Mouse (Mus musculus) kidney, postnatal 25 days (tissue): Measurements from ENCODE around the gene Dct.
A peak's percentile ranks its signal among the peaks of the same experiment; 100 is the strongest.

Source experiments
- DNase-seq, 2 experiments: peaks; one replicate each; pipeline ENCODE4 v3.0.0; 2021; ENCODE audit warnings: mixed read lengths in 2 of 2

Gene Dct

DNA sequence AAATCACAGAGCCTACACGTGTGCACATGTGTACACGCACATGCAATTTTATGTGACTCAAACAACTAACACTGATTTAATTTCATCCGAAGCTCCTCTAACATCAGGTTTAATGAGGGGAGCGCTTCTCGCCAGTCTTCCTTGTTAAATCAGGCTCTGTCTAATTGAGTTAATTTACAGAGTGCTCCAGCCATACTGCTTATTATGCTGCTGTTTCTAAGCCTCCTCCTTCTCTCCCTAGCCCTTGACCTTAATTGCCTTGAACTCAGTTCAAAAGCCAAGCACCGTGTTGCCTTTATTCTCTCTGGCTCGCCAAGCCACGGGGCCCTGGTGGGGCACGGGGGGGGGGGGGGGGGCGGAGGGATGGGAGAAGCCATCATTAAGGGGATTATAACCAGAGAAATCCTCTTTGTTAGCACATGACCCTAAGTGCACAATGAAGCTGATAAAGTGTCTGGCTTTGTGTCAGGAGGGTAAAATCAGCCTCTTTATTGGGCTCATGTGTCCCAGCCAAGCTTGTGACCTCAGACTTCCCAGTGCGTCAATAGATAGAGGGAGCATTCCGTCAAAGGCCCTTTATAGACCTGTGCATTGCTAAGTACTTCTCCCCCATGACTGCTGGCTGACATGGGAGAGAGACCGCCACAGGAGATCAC, at the start of gene Dct:
TSS of gene Dct (minus strand) at position 270 of the 656 bp plus-strand sequence.
- no peak for DNase-seq

DNA sequence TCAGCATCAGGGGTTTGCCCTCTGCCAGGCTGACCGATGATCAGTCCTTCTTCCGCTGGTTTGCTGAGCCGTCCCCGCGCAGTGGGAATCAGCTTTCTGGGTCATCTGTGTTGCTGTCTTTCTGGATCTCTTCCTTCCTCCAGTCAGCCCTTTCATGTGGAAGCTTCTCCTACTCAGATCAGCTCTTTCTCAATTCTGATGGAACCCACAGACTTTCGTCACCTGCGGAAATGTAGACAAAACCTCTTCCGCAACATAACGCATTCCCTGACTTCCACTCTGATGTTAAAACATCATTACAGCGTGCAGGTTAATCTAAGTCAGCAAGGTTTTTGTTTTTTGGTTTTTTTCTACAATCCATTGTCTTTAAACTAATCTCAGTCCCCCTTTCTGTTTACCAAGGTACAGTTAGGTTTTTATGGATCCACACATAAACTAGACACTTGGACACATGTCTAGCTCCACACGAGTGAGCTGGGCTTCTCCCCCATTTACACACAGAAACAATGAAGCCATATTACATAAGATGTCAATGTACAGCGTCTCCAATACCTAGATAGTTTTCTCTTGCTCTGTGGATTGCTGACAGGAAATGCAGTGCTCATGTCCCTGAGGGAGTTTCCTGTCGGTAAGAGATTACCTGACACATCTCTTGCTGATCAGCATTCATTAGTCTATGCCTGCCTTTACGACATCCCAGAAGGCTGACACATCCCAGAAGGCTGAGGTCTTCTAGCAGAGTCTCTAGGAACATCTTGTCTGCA, 49.4 kb upstream of the Dct start:
- DNase-seq = no peak

DNA sequence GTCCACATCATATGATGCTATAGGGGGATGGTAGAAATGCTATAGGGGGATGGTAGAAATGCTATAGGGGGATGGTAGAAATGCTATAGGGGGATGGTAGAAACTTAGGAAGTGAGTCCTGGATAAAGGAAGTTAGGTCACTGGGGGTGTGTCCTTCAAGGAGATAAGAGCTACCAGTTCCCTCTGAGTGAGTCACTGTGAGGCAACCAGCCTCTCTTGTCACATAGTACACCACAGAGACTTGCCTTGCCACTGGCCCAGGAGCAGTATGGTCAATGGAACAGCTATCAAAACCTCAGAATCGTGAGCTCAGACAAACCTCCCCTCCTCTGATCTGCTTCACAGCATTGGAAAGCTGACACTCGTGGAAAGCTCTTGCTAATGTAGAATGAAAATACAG, 46.2 kb upstream of the Dct start:
- DNase-seq = no peak

DNA sequence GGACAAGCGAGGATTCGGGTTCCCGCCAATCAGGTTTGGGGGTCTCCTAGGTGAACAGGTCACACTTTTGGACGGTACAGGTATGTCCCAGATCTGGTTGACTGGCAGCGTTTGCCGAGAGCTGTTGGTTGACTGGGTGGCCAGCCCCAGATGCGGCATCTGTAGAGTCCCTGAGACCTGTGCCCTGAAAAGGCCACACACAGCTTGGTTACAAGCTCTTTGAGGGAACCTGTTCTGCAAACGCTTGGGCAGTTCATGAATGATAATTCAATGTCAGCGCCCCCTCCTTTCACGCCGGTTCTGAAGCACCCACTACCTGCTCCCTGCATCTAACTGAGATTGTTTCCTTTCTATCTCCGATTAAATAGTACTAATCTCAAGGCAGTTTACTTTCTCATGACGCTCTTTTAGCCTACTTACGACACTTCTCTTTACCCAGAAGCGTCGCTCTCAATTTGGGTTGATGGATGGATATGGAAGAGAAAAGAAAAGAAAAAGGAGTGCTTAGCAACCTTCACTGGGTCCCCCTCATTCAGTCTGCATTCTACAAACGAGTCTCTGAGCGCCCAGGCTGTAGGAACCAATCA, 37.9 kb upstream of the Dct start:
- peak in 1 of 2 experiments; percentile 46 for DNase-seq

DNA sequence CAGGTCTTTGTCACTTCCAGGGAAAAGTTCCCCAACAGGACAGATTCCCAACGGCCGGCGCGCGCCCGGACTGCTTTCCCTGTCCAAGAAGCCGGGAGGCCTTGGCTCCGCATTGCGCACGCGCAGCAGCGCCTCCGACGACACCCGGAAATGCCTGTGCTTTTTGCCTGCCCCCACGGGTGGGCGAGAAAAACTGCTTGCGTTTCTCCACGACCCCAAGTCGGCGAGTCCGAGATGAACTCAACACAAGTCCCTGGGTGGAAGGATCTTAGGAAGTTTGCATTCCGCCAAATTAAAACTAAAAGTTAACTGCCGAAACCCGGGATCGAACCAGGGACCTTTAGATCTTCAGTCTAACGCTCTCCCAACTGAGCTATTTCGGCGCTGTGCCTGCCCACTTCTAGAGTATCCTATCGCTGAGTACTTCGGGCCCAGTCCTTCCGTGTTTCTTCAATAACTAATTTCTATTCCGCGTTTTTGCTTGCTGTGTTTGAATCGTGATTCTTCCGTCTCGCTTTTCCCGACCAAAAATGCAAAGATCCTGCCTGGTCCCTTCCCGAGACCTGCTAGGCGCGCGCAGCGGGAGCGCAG, 37.3 kb upstream of the Dct start:
- peak; percentile 93 to 95 for DNase-seq

- DNase-seq = peak in 1 of 2 experiments; percentile 24
Observed at GRCm38 (mm10) chr14:118088437-118089207, 36.6 kb upstream of the Dct start.

GRCm38 (mm10) chr14:118086271-118087035, 34.4 kb upstream of the Dct start:
- DNase-seq = no peak

GRCm38 (mm10) chr14:118083851-118084250, 31.8 kb upstream of the Dct start:
- DNase-seq = no peak

DNA sequence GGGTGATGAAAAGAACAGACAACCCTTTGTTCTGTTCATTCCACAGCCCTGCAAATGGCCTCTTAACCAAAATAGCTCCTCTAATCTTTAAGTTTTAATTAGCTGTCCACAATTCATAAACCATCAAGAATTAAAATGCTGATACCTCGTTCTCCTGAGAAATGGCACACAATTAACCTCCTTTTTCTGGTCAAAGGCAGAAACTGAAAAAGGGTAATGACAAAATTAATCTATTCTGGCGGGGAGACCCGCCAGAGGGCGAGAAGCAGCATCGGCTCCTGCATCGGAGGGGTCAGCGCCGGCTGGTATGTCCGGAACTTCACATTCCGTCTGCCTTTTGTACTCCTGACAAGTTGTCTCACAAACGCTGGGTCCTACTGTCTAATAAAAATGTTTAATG, 28.6 kb upstream of the Dct start:
- no peak for DNase-seq

DNA sequence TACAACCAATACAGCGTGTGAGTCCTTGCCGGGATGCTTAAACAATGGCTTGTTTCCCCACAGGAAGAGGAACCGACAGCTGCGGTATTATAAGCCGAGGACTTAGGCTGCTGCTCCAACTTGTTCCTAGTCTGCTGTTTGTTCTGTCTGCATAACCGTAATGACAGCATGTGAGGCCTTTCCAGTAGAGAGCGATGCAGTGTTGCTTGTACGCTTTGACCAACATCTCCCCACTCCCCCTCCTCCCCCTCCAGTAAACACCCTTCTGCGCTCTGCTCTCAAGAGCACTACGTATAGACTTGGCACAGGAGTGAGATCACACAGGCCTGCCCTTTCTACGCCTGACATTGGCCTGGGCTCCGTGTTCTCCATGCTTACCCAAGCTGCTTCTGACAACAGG, 18.1 kb upstream of the Dct start:
- no peak for DNase-seq

DNA sequence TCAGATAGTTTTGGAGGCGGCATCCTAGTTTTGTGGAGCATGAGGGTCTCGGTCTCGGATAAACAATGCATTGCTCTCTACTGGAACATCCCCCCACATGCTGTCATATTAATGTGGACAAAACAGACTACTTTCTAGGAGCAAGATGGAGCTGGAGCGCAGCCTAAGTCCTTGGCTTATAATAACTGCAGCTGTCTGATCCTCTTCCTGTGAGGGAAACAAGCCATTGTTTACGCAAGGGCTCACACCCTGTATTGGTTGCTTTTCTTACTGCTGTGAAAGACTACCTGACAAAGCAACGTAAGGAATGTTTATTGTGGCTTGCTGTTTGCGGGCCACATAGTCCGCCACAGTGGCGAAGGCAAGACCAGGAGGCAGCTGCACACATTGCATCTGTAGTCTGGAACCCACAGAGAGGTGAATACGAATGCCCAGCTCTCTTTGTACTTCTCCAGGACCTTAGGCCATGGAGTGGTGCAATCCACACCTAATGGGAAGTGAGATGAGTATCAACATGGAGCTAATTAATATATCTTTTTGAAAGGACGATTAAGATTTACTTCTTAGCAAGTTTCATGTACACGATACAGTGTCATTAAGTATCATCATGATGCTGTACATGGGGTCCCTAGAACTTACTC, 17.5 kb upstream of the Dct start:
- peak in 1 of 2 experiments; percentile 23 for DNase-seq

DNA sequence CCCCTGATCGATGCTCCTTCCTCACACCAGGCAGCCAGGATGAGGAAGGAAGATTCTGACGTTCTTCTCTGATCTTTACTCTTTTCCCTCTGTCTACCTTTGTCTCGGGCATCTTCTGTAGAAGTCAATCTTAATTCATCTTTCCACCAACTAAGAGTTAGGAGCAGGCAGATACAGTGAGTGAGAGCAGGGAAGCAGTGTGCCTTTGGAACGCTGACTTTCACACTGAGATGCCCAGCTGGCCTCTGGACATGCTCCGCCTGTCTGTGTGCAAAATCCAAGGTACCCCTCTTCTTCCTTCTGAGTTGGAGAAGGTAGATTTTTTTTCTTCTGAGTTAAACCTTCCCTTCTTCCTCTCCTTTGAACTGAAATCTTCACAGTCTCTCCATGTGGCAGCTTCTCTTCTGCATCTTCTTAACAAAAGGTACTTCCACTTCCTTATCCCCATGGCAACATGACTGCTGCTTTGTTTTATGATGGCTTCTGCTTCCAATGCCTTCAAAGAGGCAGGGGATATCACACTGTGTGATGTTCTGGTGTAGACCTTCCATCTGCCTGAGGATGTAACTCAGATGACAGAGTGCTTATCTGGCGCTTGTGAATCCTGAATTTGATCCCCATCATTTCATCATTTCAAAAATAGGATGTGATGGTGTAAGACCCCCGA, 9.9 kb upstream of the Dct start:
- no peak for DNase-seq

DNA sequence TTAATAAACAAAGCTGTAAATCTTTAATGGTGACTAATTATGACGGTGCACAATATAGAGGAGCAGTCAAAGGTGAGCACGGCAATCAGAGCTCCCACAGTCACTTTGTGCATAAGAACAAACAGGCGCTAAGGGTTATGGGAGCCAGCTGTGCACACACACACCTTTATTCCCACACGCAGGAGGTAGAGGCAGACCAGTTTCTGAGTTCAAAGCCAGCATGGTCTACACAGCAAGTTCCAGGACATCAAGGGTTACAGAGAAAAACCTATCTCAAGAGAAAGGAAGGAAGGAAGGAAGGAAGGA, 6.5 kb upstream of the Dct start:
- no peak for DNase-seq

DNA sequence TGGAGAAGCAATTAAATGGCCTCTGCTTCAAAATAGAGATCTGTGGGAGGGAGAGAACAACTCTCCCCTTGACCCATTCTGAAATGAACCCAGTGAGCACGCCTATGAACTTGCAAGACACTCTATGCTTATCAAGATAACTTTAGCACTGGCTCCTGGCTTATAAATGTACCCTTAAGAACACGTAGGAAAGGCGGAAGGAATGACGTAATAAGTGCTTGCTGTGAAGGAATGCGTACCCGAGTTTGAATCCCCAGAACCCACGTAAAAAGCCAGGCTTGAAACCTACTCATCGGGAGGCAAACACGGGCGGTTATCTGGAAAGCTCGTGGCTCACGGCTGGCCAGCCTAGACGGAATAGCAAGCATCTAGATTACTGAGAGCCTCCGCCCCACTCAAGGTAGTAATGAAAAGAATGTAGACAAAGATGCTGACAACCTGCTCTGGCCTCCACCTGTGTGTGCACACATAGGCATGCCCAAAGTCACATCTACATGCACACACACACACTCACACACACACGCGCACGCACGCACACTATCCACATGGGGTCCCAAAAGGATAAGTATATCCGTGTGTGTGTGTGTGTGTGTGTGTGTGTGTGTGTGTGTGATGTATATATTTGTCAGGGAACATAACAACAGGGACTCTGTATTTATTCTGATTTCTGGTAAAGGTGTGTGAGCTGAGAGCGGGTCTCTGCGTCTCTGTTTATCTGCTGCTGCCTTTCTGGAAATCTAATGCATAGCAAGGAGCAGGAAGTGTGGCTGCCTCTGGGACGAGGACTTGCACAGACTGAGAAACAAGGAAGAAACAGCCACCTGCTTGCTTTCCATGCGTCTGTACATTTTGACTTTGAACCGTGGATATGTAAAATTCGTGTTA, 5.9 kb upstream of the Dct start:
- no peak for DNase-seq

- no peak for DNase-seq
Observed at GRCm38 (mm10) chr14:118052770-118053169, 726 bp upstream of the Dct start.

GRCm38 (mm10) chr14:118051396-118051795, 648 bp downstream of the Dct start:
- no peak for DNase-seq

- peak in 1 of 2 experiments; percentile 37 for DNase-seq
Observed at GRCm38 (mm10) chr14:118050990-118051389, 1.1 kb downstream of the Dct start.

DNA sequence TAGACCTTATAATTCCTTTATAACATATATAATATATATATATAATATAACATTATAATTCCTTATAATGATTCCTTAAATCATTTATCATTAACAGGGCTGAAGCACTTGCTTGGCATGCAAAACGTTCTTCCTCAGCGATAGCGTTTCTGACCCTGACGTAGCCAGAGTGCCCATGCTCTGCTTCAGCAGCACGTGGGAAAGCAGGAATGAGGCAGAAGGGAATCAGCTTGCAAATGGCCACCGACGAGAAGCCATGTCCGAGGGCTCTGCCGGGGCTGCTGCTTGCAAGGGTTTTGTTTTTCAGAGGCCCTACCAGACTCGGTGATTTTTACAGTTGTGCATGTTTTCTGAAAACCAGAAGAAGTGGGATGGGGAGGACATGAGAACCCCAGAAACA, 1.6 kb downstream of the Dct start:
- no peak for DNase-seq

DNA sequence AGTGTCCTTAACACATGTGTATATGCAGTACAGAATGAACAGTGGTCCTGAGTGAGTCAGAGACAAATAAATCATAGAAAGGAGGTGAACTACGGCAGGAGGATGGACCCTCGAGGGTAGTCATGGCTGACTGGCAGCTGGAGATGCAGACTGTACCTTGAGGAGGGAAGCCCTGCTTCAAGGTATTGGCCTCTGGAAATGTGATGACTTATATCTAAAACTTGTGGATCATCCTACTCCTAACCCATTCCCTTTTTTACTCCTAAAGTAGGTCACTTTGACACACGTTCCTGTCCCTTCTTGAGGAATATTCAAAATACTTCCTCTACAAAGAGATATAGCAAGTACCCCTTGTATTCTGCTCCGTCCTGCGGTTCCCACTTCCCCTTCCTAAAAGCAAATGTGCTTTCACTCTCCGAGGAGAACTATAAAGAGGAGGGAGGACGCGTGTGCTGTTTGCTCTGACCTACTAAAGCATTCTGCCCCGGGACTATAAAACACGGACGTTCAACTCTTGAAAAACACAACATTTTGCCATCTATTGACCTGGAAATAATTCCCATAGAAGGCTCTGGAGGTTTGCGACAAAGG, 2.3 kb downstream of the Dct start:
- DNase-seq = no peak

DNA sequence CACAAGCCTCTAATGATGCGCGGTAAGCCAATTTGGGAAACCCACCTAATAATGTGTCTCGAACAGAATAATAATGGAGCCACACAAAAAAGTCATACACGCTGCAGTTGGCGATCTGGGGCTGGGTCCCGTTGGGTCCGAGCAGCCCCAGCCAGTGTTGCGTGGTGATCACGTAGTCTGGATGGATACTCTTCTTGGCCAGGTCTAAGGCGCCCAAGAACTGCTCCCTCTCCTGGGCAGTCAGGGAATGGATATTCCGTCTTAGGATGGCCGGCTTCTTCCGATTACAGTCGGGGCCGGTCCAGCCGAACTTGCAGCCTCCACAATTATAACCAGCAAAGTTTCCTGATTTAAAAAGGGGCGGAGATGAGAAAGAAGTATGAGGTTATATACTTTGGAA, 9.1 kb downstream of the Dct start:
- peak; percentile 55 to 59 for DNase-seq
